Comparison of ENCODE assay signal across 26 mouse cellular contexts in the genomic region with DNA sequence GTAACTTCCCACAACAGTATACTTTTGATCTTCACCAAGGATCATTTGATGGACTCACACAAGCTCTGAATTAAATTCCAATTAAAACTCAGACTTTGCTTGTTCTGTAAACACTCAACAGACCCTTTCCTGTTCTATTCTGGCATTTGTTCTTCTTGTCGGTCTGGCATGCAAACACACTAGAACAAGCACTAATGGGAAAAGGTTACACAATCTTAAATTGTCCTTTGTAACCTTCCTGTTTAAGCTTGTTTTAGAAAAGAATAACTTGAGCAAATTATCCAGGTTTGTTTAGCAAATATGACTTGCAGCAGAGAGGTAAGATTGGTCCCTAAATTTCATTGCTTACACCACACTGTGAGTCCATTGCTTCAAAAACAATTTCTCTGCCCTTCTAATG.
DNase-seq lines count a peak whose midpoint lies in the region; ATAC-seq and TF ChIP-seq lines count a peak whose summit lies in the region.
"Had no signal": no experiment of that assay in that cellular context is flagged by ENCODE, and none has a peak within 500 bp of the region (broad histone marks: within the 10 kb centered on the region; RNA-seq: fewer than 3 reads in every experiment).

No protein-coding gene starts in this region.

- peaks cover 7% of the 10 kb centered on the region; the same call in 1 of the 2 replicates for H3K4me1 ChIP-seq in liver, adult 2 months (ENCODE audit: control insufficient read depth, insufficient read depth, low read length)
- no peaks in the 10 kb centered on the region for H3K4me1 ChIP-seq in liver, embryonic 12.5 days
- 0 out of 2 replicates have a peak, but pooled peaks cover 2% of the 10 kb centered on the region for H3K4me1 ChIP-seq in lung, embryonic 16.5 days (replicated peaks; ENCODE audit: control insufficient read depth, insufficient read depth, low read length)
- no peaks in the 10 kb centered on the region for H3K4me1 ChIP-seq in stomach, postnatal 0 days (replicated peaks; ENCODE audit: control insufficient read depth, insufficient read depth)
- H3K4me1 ChIP-seq in forebrain, embryonic 13.5 days, result no peaks in the 10 kb centered on the region
- H3K4me1 ChIP-seq: forebrain, embryonic 10.5 days; hindbrain, embryonic 12.5 days; hindbrain, embryonic 15.5 days had no signal

- no peaks in the 10 kb centered on the region for H3K9me3 ChIP-seq in liver, embryonic 12.5 days (replicated peaks)
- no peaks in the 10 kb centered on the region for H3K9me3 ChIP-seq in lung, embryonic 16.5 days (ENCODE audit: control insufficient read depth, low read length)
- no peaks in the 10 kb centered on the region for H3K9me3 ChIP-seq in stomach, postnatal 0 days (ENCODE audit: control insufficient read depth, low read length)
- no peaks in the 10 kb centered on the region for H3K9me3 ChIP-seq in forebrain, embryonic 13.5 days (replicated peaks)
- H3K9me3 ChIP-seq: forebrain, embryonic 10.5 days; G1E; hindbrain, embryonic 12.5 days; hindbrain, embryonic 15.5 days had no signal

- no peaks in the 10 kb centered on the region for H3K27me3 ChIP-seq in liver, adult 2 months (ENCODE audit: control insufficient read depth, insufficient read depth, low read length)
- no peaks in the 10 kb centered on the region for H3K27me3 ChIP-seq in liver, embryonic 12.5 days (replicated peaks)
- no peaks in the 10 kb centered on the region for H3K27me3 ChIP-seq in lung, embryonic 16.5 days (ENCODE audit: control insufficient read depth, insufficient read depth, low read depth, low read length)
- H3K27me3 ChIP-seq in stomach, postnatal 0 days (ENCODE audit: control insufficient read depth, insufficient read depth, low read length), result no peaks in the 10 kb centered on the region
- H3K27me3 ChIP-seq in forebrain, embryonic 13.5 days, result no peaks in the 10 kb centered on the region
- H3K27me3 ChIP-seq: CH12.LX; hindbrain, embryonic 12.5 days; hindbrain, embryonic 15.5 days had no signal

- no peak overlapping the region for H3K4me3 ChIP-seq in liver, adult 2 months (ENCODE audit: insufficient read depth, low read depth, low read length)
- no peak overlapping the region for H3K4me3 ChIP-seq in liver, embryonic 12.5 days
- H3K4me3 ChIP-seq in lung, embryonic 16.5 days (ENCODE audit: low read length), result no peak overlapping the region
- H3K4me3 ChIP-seq in stomach, postnatal 0 days (ENCODE audit: low read depth, low read length), result no peak overlapping the region
- H3K4me3 ChIP-seq in forebrain, embryonic 13.5 days, result no peak overlapping the region
- H3K4me3 ChIP-seq: forebrain, embryonic 10.5 days; gastrocnemius, adult 2 months; hindbrain, embryonic 12.5 days; hindbrain, embryonic 15.5 days had no signal

- no peak for ATAC-seq in liver, embryonic 12.5 days
- peak; percentile 61; the same call in 1 of the 2 replicates for ATAC-seq in lung, embryonic 16.5 days (ENCODE audit: low read depth)
- 0 out of 2 replicates have a peak, but pooled peaks have one; percentile 42 for ATAC-seq in stomach, postnatal 0 days (ENCODE audit: low FRiP score, low TSS enrichment)
- no peak for ATAC-seq in forebrain, embryonic 13.5 days
- ATAC-seq: forebrain, embryonic 14.5 days; forebrain, postnatal 0 days had no signal

- H3K27ac ChIP-seq in liver, adult 2 months (replicated peaks; ENCODE audit: insufficient read depth, low read depth, low read length), result no peak overlapping the region
- H3K27ac ChIP-seq in liver, embryonic 12.5 days, result no peak overlapping the region
- H3K27ac ChIP-seq in lung, embryonic 16.5 days (ENCODE audit: low read length), result no peak overlapping the region
- H3K27ac ChIP-seq in stomach, postnatal 0 days (replicated peaks), result no peak overlapping the region
- H3K27ac ChIP-seq in forebrain, embryonic 13.5 days, result no peak overlapping the region
- H3K27ac ChIP-seq: forebrain, embryonic 10.5 days; gastrocnemius, adult 2 months; hindbrain, embryonic 12.5 days; hindbrain, embryonic 15.5 days had no signal

- H3K4me2 ChIP-seq in liver, embryonic 12.5 days, result no peak overlapping the region
- no peak overlapping the region for H3K4me2 ChIP-seq in lung, embryonic 16.5 days (ENCODE audit: low read depth, low read length)
- no peak overlapping the region for H3K4me2 ChIP-seq in stomach, postnatal 0 days (replicated peaks; ENCODE audit: low read depth)
- no peak overlapping the region for H3K4me2 ChIP-seq in forebrain, embryonic 13.5 days
- H3K4me2 ChIP-seq: heart, embryonic 11.5 days; hindbrain, embryonic 12.5 days; hindbrain, embryonic 15.5 days had no signal

- WGBS in liver, adult 2 months, result 2% methylated on average over 1 of the region's 1 CpGs
- WGBS in liver, embryonic 12.5 days (ENCODE audit: insufficient replicate concordance), result 38% methylated on average over 1 of the region's 1 CpGs
- WGBS in lung, embryonic 16.5 days, result 22% methylated on average over 1 of the region's 1 CpGs
- 10% methylated on average over 1 of the region's 1 CpGs for WGBS in stomach, postnatal 0 days
- 64% methylated on average over 1 of the region's 1 CpGs for WGBS in forebrain, embryonic 13.5 days

- no peak overlapping the region for H3K9ac ChIP-seq in liver, adult 2 months (ENCODE audit: low read depth, low read length)
- no peak overlapping the region for H3K9ac ChIP-seq in liver, embryonic 12.5 days
- no peak overlapping the region for H3K9ac ChIP-seq in lung, embryonic 16.5 days (ENCODE audit: low read length)
- H3K9ac ChIP-seq in stomach, postnatal 0 days (ENCODE audit: low read length), result no peak overlapping the region
- H3K9ac ChIP-seq in forebrain, embryonic 13.5 days, result no peak overlapping the region
- H3K9ac ChIP-seq: forebrain, postnatal 0 days; hindbrain, embryonic 12.5 days; hindbrain, embryonic 15.5 days had no signal

- no peak for TF ChIP-seq EP300 in stomach, postnatal 0 days (optimal IDR thresholded peaks at IDR 0.05)

- peak; percentile 84 for DNase-seq in liver, adult 2 months (ENCODE audit: extremely low read depth, low read depth, low spot score)
- no peak for DNase-seq in lung, postnatal 4 days
- peak; percentile 16 for DNase-seq in Muller cell, postnatal 12 days (ENCODE audit: inconsistent ontology term)
- DNase-seq in stomach, postnatal 0 days (ENCODE audit: low spot score), result no peak
- DNase-seq: adrenal gland, adult 8-10 months; adrenal gland, postnatal 25 days; B cell, adult 2 months; cerebellum, adult 11-12 months; cerebellum, adult 8-10 months; cerebellum, postnatal 10 days; cerebellum, postnatal 36 days; embryo, embryonic 11 days; forebrain, postnatal 0 days; gastrocnemius, adult 2 months; gastrocnemius, postnatal 14 days; heart, adult 11 months had no signal

- no peak for TF ChIP-seq CTCF in liver, adult 2 months (IDR thresholded peaks at IDR 0.05; ENCODE audit: low read depth, low read length)
- no peak for TF ChIP-seq CTCF in stomach, postnatal 0 days (IDR thresholded peaks at IDR 0.05; ENCODE audit: low read depth)

- no peaks in the 10 kb centered on the region for H3K36me3 ChIP-seq in liver, adult 2 months (ENCODE audit: control insufficient read depth, insufficient read depth, low read length)
- H3K36me3 ChIP-seq in liver, embryonic 12.5 days, result no peaks in the 10 kb centered on the region
- H3K36me3 ChIP-seq in lung, embryonic 16.5 days (ENCODE audit: control insufficient read depth, insufficient read depth, low read length), result peaks cover 4% of the 10 kb centered on the region; the same call in 1 of the 2 replicates
- H3K36me3 ChIP-seq in stomach, postnatal 0 days (ENCODE audit: control insufficient read depth, insufficient read depth, low read length), result no peaks in the 10 kb centered on the region
- peaks cover 22% of the 10 kb centered on the region for H3K36me3 ChIP-seq in forebrain, embryonic 13.5 days (ENCODE audit: poor library complexity, severe bottlenecking)
- H3K36me3 ChIP-seq: G1E had no signal

- TF ChIP-seq POLR2A in liver, adult 2 months (IDR thresholded peaks at IDR 0.05; ENCODE audit: extremely low read depth, insufficient read depth, low read length), result no peak

- no peaks in the 10 kb centered on the region for H3K79me2 ChIP-seq in liver, adult 2 months (ENCODE audit: control insufficient read depth, insufficient read depth, low read length)

Comparison
In these comparisons a context has a peak if more than half of its experiments do, and no peak if none do; other contexts are left out.
1. DNase-seq: peak in liver, adult 2 months (single experiment) and Muller cell, postnatal 12 days (single experiment); none in lung, postnatal 4 days (0 of 2) and stomach, postnatal 0 days (single experiment).
2. ATAC-seq: peak in lung, embryonic 16.5 days (single experiment) and stomach, postnatal 0 days (single experiment); none in liver, embryonic 12.5 days (single experiment) and forebrain, embryonic 13.5 days (single experiment).